Mouse (Mus musculus): ENCODE measurements around the gene Mia.

Mia gene

GRCm38 (mm10) chr7:27184964-27185363 lies 4.0 kb upstream of the Mia start:
- DNase-seq (ENCODE audit: low spot score): peak; percentile 36

GRCm38 (mm10) chr7:27182498-27182897 lies 1.5 kb upstream of the Mia start:
- no peak for DNase-seq (ENCODE audit: low spot score)

GRCm38 (mm10) chr7:27180036-27180435 lies 921 bp downstream of the Mia start:
- no peak for DNase-seq (ENCODE audit: low spot score)

GRCm38 (mm10) chr7:27179217-27179918 lies 1.6 kb downstream of the Mia start:
- no peak for DNase-seq (ENCODE audit: low spot score)

- DNase-seq (ENCODE audit: low spot score): peak; percentile 99
These were observed 2.4 kb downstream of the Mia start, which contains the start of gene Rab4b for GRCm38 (mm10) chr7:27178324-27179216. TSS of gene Rab4b (minus strand) at chr7:27178896.

GRCm38 (mm10) chr7:27177942-27178323 lies 3.0 kb downstream of the Mia start:
- DNase-seq (ENCODE audit: low spot score): no peak

GRCm38 (mm10) chr7:27174896-27175295 lies 6.1 kb downstream of the Mia start:
- DNase-seq (ENCODE audit: low spot score): no peak

GRCm38 (mm10) chr7:27174496-27174895 lies 6.5 kb downstream of the Mia start:
- DNase-seq (ENCODE audit: low spot score): no peak

- no peak for DNase-seq (ENCODE audit: low spot score)
These were observed 10.0 kb downstream of the Mia start for GRCm38 (mm10) chr7:27170981-27171380.

GRCm38 (mm10) chr7:27168371-27168770 lies 12.6 kb downstream of the Mia start:
- DNase-seq (ENCODE audit: low spot score): no peak

- DNase-seq (ENCODE audit: low spot score): no peak
These were observed 13.4 kb downstream of the Mia start for GRCm38 (mm10) chr7:27167475-27168094.

GRCm38 (mm10) chr7:27166614-27167474 lies 14.1 kb downstream of the Mia start, which contains the start of gene Egln2:
TSS of gene Egln2 (minus strand) at chr7:27166802.
- DNase-seq (ENCODE audit: low spot score): peak; percentile 93

GRCm38 (mm10) chr7:27166229-27166613 lies 14.7 kb downstream of the Mia start:
- DNase-seq (ENCODE audit: low spot score): peak; percentile 67

GRCm38 (mm10) chr7:27165696-27166095 lies 15.3 kb downstream of the Mia start:
- no peak for DNase-seq (ENCODE audit: low spot score)

GRCm38 (mm10) chr7:27165007-27165655 lies 15.8 kb downstream of the Mia start:
- no peak for DNase-seq (ENCODE audit: low spot score)

- no peak for DNase-seq (ENCODE audit: low spot score)
These were observed 16.6 kb downstream of the Mia start for GRCm38 (mm10) chr7:27164112-27164947.

GRCm38 (mm10) chr7:27163450-27163805 lies 17.5 kb downstream of the Mia start:
- no peak for DNase-seq (ENCODE audit: low spot score)

- no peak for DNase-seq (ENCODE audit: low spot score)
These were observed 18.0 kb downstream of the Mia start for GRCm38 (mm10) chr7:27162780-27163449.

- DNase-seq (ENCODE audit: low spot score): no peak
These were observed 19.2 kb downstream of the Mia start for GRCm38 (mm10) chr7:27161744-27162143.

- DNase-seq (ENCODE audit: low spot score): no peak
These were observed 20.0 kb downstream of the Mia start for GRCm38 (mm10) chr7:27160921-27161320.

All from c-Kit-positive CD71-positive TER-119-positive erythroid progenitor cells, embryonic 14.5 days (primary cell).